In the genomic region with DNA sequence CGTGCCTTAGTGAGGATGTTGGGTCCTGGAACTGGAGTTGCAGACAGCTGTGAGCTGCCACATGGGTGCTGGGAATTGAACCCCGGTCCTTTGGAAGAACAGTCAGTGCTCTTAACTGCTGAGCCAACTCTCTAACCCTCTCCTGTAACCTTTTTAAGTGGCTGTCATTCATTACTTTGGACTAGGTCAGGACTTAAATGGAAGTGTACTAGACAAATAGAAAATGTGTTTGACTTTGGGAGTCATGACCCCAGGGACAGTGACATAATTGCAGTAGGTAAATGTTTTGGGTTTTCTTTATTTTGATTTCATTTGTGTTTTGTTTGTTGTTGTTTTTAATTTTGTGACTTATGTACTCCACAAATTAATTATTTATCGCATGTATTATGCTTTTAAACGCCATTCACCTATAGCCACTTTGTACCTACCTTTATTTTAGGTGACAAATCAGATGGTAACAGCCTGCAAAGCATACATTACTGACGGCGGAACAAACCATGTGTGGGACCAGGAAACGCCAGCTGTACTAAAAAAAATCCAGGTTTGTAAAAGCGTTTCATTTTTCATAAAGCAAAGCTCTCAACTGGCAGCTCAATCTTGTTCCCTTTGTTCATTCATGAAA, we compare ENCODE assay signal across 9 mouse cellular contexts. TPM values are rescaled to one million over a fixed set of nuclear protein-coding genes. Genes with fewer than 3 reads are reported as not detected.
DNase-seq lines count a peak whose midpoint lies in the region; ATAC-seq and TF ChIP-seq lines count a peak whose summit lies in the region.
"Had no signal": no experiment of that assay in that cellular context is flagged by ENCODE, and none has a peak within 500 bp of the region (broad histone marks: within the 10 kb centered on the region; RNA-seq: fewer than 3 reads in every experiment).

No protein-coding gene starts in this region.

- no peak for ATAC-seq in embryonic facial prominence, embryonic 13.5 days (ENCODE audit: insufficient number of reproducible peaks, insufficient read depth, low FRiP score, low TSS enrichment, low read depth)
- no peak for ATAC-seq in intestine, embryonic 14.5 days (replicated peaks; ENCODE audit: low FRiP score, low TSS enrichment, low read depth)
- peak; percentile 17; the same call in 1 of the 2 replicates for ATAC-seq in midbrain, embryonic 13.5 days
- ATAC-seq: Patski had no signal

- H3K4me2 ChIP-seq in embryonic facial prominence, embryonic 13.5 days = peak overlapping the region; percentile 56
- peak overlapping the region; percentile 59 for H3K4me2 ChIP-seq in intestine, embryonic 14.5 days (ENCODE audit: low read length)
- peak overlapping the region; percentile 51 for H3K4me2 ChIP-seq in midbrain, embryonic 13.5 days (replicated peaks)

- H3K36me3 ChIP-seq in kidney, adult 2 months (ENCODE audit: control insufficient read depth, insufficient read depth, low read length) = no peaks in the 10 kb centered on the region
- H3K36me3 ChIP-seq in embryonic facial prominence, embryonic 13.5 days = no peaks in the 10 kb centered on the region
- H3K36me3 ChIP-seq in intestine, embryonic 14.5 days (ENCODE audit: control insufficient read depth, insufficient read depth, low read length) = no peaks in the 10 kb centered on the region
- no peaks in the 10 kb centered on the region for H3K36me3 ChIP-seq in midbrain, embryonic 13.5 days

- no peak for TF ChIP-seq POLR2A in kidney, adult 2 months (IDR thresholded peaks at IDR 0.05; ENCODE audit: low read depth, low read length)

- no peaks in the 10 kb centered on the region for H3K27me3 ChIP-seq in kidney, adult 2 months (replicated peaks; ENCODE audit: control insufficient read depth, insufficient read depth, low read length)
- no peaks in the 10 kb centered on the region for H3K27me3 ChIP-seq in embryonic facial prominence, embryonic 13.5 days
- H3K27me3 ChIP-seq in intestine, embryonic 14.5 days (replicated peaks; ENCODE audit: control insufficient read depth, insufficient read depth, low read length) = no peaks in the 10 kb centered on the region
- H3K27me3 ChIP-seq in midbrain, embryonic 13.5 days = no peaks in the 10 kb centered on the region

- H3K27ac ChIP-seq in kidney, adult 2 months (ENCODE audit: insufficient read depth, low read depth, low read length) = peak overlapping the region; percentile 43; the same call in 1 of the 2 replicates
- peak overlapping the region; percentile 39 for H3K27ac ChIP-seq in embryonic facial prominence, embryonic 13.5 days
- peak overlapping the region; percentile 38 for H3K27ac ChIP-seq in intestine, embryonic 14.5 days (ENCODE audit: low read depth)
- H3K27ac ChIP-seq in midbrain, embryonic 13.5 days = no peak overlapping the region

- DNase-seq in kidney, adult 2 months = no peak
- no peak for DNase-seq in kidney, adult 8-10 months
- no peak for DNase-seq in intestine, embryonic 14.5 days (ENCODE audit: low spot score)
- DNase-seq in embryo, embryonic 9.5 days (ENCODE audit: extremely low spot score) = no peak
- DNase-seq in adrenal gland, adult (ENCODE audit: inconsistent age in 2 of 2, low spot score in 1 of 2) = no peak
- no peak for DNase-seq in urinary bladder, postnatal 4 days (ENCODE audit: low spot score in 2 of 2)

- WGBS in kidney, adult 2 months = 45% methylated on average over 8 of the region's 8 CpGs
- WGBS in embryonic facial prominence, embryonic 13.5 days = 48% methylated on average over 8 of the region's 8 CpGs
- 44% methylated on average over 8 of the region's 8 CpGs for whole genome bisulfite sequencing in intestine, embryonic 14.5 days
- WGBS in midbrain, embryonic 13.5 days = 55% methylated on average over 8 of the region's 8 CpGs

- no peak for TF ChIP-seq CTCF in kidney, adult 2 months (conservative IDR thresholded peaks at IDR 0.05; ENCODE audit: insufficient read depth, insufficient read length, low read depth, low read length)

- H3K4me1 ChIP-seq in kidney, adult 2 months (ENCODE audit: control insufficient read depth, insufficient read depth, low read length) = no peaks in the 10 kb centered on the region
- peaks cover 6% of the 10 kb centered on the region; the same call in 1 of the 2 replicates for H3K4me1 ChIP-seq in embryonic facial prominence, embryonic 13.5 days
- H3K4me1 ChIP-seq in intestine, embryonic 14.5 days (replicated peaks; ENCODE audit: control insufficient read depth, insufficient read depth, low read length) = no peaks in the 10 kb centered on the region
- no peaks in the 10 kb centered on the region for H3K4me1 ChIP-seq in midbrain, embryonic 13.5 days (replicated peaks)

- H3K4me3 ChIP-seq in kidney, adult 2 months (ENCODE audit: insufficient read depth, low read depth, low read length) = peak overlapping the region; percentile 55
- peak overlapping the region; percentile 41 for H3K4me3 ChIP-seq in embryonic facial prominence, embryonic 13.5 days
- peak overlapping the region; percentile 37 for H3K4me3 ChIP-seq in intestine, embryonic 14.5 days (ENCODE audit: low read depth, low read length)
- H3K4me3 ChIP-seq in midbrain, embryonic 13.5 days (replicated peaks) = peak overlapping the region; percentile 29

- H3K9me3 ChIP-seq in embryonic facial prominence, embryonic 13.5 days = no peaks in the 10 kb centered on the region
- no peaks in the 10 kb centered on the region for H3K9me3 ChIP-seq in intestine, embryonic 14.5 days (ENCODE audit: control insufficient read depth, low read length)
- no peaks in the 10 kb centered on the region for H3K9me3 ChIP-seq in midbrain, embryonic 13.5 days

- peak overlapping the region; percentile 57 for H3K9ac ChIP-seq in embryonic facial prominence, embryonic 13.5 days
- H3K9ac ChIP-seq in intestine, embryonic 14.5 days (ENCODE audit: low read length) = peak overlapping the region; percentile 32
- peak overlapping the region; percentile 19; the same call in 1 of the 2 replicates for H3K9ac ChIP-seq in midbrain, embryonic 13.5 days (replicated peaks)

RNA-seq across cellular contexts. Expression of gene Glo1, which starts 31.0 kb away (rescaled TPM):
- polyA plus RNA-seq in kidney, adult 2 months (2012; rRNA removed) = 66.6 and 89.0 TPM in 2 replicates
- 193 and 217 TPM in 2 replicates for polyA plus RNA-seq in embryonic facial prominence, embryonic 13.5 days (2015; fragmentation: Nextera tagmentation; extraction: Ambion mirVana)
- 223 and 233 TPM in 2 replicates for polyA plus RNA-seq in intestine, embryonic 14.5 days (2014; fragmentation: Nextera tagmentation; extraction: Ambion mirVana)
- 156 and 162 TPM in 2 replicates for polyA plus RNA-seq in midbrain, embryonic 13.5 days (2015; fragmentation: Nextera tagmentation; extraction: Ambion mirVana)

RNA-seq across cellular contexts. Expression of gene Dnah8, which starts 33.5 kb away (rescaled TPM):
- polyA plus RNA-seq in kidney, adult 2 months (2012; rRNA removed) = 0.30 and 1.2 TPM in 2 replicates
- polyA plus RNA-seq in embryonic facial prominence, embryonic 13.5 days (2015; fragmentation: Nextera tagmentation; extraction: Ambion mirVana) = 2.5 TPM in 2 replicates
- polyA plus RNA-seq in intestine, embryonic 14.5 days (2014; fragmentation: Nextera tagmentation; extraction: Ambion mirVana) = 0.58 and 1.5 TPM in 2 replicates
- polyA plus RNA-seq in midbrain, embryonic 13.5 days (2015; fragmentation: Nextera tagmentation; extraction: Ambion mirVana) = 1.6 and 2.2 TPM in 2 replicates
- polyA plus RNA-seq: Patski had no signal
